Mouse (Mus musculus): ENCODE data around the gene S1pr4.

Gene S1pr4

DNA sequence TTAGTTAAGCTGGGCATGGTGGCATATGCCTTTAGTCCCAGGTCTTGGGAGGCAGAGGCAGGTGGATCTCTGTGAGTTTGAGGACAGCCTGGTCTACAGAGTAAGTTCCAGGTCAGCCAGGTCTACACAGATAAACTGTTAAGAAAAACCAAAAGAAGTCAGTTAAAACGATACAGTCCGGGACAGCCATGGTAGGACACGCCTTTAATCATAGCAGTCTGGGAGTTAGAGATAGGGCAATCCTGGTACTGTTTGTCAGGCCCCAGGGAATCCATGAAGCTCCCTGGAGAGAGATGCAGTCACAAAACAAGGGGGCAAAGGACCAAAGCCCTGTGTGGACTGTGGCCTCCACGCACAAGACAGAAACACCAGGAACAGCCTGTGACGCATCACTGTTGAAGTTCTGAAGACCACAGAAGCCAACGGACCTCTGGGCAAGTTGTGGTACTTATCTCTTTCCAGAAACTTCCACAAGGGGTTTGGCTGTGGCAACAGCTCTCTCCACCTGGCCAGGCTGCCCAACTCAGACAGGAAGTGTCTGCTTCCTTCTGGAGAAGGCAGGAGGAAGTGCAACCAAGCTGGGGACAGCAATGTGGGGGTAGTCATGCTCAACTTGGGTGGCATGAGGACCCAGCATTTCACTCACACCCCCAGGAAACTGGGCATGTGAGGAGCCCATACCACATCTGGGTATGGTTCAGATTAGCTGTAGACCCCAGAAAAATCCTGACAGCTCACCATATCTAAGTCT lies 19.5 kb upstream of the S1pr4 start:
- no peak for DNase-seq (ENCODE audit: low spot score)

DNA sequence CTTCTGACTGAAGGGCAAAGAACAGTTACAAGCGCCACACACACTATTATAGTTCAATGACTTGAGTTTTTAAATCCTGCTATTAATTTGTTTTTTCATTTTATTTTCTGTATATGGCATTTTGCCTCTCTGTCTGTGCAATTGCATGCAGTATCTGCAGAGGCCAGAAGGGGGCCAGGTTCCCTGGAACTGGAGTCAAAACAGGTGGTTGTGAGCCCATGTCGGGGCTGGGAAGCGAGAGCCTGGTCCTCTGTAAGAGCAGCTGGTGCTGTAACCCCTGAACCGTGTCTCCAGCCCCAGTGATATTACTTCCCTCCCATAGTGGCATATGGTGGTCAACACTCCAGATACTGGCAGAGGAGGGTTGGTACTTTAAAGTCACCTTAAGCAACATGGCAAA lies 18.6 kb upstream of the S1pr4 start:
- peak; percentile 81 for DNase-seq (ENCODE audit: low spot score)

DNA sequence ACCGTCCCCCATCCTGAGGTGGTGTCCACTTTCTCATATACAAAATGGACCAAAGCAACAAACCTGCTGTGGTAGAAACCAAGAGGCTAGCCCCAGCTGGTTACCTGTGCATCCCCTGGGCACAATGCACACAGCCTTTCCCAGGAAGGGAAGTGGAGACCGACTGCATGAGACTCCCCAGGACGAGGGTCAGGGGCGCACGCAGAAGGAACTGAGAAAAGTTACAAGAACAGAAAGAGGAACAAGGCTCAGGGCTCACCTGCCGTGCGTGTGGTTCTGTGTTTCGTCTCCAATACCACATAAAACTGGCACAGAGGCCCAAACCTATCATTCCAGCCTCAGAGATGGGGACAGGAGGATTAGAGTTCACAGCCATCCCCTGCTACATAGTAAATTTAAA lies 17.3 kb upstream of the S1pr4 start:
- no peak for DNase-seq (ENCODE audit: low spot score)

DNA sequence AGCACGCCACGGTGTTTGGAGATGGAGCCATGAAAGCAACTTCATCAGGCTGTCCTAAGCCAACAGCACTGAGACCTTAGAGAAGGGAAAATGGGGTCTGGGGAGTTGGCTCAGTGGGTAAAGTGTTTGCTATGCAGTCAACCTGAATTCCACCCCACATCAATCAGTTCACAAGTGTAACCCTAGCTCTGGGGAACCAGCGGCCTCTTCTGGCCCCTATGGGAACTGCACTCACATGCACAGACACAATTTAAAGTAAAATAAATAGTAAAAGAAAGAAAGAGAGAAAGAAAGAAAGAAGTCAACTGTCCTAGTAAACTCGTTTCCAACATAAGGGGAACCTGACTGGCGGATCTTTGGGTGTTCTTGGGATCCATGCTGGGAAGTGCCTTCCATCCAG lies 13.9 kb upstream of the S1pr4 start:
- DNase-seq (ENCODE audit: low spot score) = no peak

DNA sequence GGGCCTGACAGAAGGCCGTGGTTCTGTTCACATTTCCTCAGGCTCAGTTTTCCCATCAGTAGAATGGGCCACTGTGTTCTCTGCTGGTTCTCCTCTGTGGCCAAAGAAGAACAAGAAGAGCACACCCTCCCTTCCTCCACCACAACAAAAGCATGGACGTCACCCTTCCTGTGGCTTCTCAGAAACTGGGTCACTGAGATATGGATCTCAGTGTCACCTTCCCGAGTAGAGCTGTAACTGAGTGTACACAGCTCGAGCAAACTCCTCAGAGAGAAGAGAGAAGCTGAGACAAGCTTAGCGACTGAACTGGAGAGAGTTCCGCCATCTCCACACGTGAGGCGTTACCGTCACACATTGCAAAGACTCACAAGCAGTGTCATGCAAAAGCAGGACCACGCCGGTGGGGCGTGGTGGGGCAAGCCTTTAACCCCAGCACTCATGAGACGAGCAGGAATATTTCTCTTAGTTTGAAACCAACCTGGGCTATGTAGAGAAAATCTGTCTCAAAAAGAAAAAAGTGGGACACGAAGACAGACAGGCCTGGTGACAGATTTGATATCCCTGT lies 10.4 kb upstream of the S1pr4 start:
- DNase-seq (ENCODE audit: low spot score) = no peak

DNA sequence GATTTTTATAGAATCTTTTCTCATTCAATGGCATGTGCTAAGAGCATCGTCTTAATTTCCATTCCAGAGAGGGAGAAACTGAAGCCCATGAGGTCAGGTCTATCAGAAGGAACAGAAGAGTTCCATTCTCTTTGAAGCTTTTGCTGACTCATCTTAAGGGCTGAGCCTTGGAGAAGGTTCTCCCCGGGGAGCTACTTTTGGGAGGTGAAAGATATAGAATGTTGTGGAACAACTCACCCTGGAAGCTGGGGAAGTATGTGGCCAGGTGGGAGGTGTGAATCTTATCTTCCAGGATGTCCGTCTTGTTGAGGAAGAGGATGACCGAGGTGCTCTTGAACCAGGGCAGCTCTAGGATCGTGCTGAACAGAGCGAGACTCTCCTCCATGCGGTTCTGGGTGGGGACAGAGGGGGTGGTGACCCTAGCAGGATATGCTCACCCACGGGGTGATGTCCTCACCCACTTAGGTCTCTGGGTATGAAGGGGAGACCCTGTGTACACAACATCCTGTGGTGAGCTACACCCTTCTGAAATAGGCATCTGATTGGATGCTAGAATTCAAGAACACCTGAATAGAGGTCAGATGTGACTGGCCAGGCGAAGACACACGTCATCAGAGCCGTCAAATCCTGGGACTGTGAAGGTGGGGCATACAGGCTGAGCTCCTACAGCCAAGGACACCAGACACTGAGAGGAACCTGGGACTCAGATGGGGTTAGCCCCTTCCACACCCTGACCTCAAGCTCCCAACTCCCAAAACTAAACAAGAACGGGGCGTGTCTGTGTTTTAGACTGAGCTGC lies 8.0 kb upstream of the S1pr4 start:
- DNase-seq (ENCODE audit: low spot score) = no peak

DNA sequence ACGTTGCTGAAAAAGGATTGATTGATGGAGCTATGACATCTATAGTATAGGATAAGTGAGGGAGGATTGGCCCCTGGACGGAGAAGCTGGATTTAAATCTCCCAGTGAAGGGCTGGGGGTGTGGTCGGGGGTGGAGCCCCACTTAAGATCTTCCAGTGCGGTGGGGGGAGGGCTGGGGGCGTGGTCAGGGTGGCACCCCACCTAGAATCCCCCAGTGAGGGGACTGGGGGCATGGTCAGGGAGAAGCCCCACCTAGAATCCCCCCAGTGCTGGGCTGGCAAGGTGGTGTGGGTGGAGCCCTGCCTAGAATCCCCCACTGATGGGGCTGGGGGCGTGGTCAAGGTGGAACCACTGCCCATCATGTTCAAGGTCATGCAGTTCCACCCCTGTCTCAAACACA lies 7.2 kb upstream of the S1pr4 start:
- DNase-seq (ENCODE audit: low spot score) = no peak

DNA sequence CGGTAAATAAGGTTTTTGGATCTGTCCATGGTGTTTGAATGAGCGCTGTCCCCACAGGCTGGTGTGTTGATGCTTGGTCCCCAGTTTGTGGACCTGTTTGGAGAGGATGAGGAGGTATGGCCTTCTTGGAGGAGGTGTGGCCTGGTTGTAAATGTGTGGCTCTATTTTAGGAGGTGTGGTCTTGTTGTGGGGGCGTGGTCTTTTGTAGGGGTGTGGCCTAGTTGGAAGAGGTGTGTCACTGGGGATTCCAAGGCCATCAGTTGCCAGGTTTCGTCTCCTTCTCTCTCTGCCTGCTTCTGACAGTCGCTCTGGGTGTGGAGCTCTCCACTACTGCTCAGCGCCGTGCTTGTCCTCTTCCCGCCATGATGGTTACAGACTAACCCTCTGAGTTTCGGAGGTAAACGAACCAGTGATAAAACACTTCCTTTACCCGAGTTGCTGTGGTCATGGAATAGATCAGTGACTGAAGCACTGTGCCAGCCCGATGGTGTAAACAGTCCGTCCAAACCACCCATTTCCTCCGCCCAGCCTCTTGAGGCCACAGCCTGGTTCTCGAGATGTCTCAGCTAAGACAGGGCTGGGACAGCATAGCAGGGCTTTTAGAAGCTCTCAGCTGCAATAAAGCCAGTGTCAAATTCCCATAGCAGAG lies 5.2 kb upstream of the S1pr4 start:
- DNase-seq (ENCODE audit: low spot score) = no peak

DNA sequence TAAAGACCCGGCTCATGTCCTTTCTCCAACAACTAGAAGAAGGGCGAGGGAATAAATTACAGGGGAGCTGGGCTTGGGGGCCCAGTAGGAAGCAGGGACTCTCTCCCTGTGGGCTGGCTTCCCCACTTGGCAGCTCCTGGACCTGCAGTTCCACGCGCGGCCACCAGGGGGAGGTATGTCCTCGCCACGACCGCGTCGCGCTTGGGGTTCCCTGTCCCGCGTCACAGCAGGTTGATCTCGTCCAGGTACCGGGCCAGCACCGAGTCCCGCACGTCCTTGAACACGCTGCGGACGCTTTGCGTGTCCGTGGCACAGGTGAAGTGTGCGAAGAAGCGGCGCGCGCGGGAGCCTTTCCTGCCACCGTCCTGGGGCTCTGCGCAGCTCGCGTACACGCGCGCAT lies 2.7 kb upstream of the S1pr4 start:
- DNase-seq (ENCODE audit: low spot score) = peak; percentile 84

DNA sequence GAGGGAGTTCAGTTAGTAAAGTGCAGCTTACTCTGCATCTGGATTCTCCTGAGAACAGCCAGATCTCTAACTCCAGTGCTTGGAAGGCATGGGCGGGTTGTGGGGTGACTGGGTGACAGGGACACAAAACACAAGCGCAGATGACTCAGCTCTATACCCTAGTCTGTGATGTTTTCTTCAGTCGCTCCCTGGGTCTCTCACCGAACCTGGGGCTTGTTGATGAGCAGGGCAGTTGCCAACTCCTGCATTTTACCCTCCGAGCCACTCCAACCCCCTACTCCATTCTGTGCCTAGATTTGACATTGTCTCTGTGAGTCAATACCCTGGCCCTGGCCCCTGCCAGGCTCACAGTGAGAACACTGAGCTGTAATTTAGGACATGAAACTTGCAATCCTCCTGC lies 1.9 kb upstream of the S1pr4 start:
- DNase-seq (ENCODE audit: low spot score) = no peak

DNA sequence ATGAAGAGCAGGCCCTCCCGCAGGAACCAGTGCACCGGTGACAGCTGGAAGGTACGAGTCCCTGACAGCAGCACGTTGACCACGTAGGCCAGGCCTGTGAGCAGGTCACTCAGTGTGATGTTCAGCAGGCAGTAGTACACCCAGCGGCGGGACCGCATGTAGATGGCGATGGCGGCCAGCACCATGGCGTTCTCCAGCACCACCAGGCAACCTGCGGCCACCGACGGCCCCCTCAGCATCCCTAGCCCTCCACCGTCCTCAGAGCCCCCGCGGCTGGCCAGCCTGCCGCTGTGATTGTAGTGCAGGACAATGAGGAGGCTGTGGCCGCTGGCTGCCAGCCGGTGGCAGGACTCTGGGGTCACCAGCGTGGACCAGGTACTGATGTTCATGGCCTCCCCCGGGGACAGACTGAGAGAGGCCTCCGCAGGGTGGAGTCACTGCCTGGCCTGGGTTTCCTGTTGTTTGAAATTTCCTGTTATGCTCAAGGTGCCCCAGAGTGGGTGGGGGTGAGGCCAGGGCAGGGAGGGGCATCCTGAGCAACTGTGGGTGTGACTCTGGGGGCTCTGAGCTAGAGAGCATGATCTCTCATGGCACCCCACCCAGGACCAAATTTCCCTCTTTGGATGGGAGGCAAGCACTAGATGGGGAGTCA lies 556 bp downstream of the S1pr4 start:
- no peak for DNase-seq (ENCODE audit: low spot score)

DNA sequence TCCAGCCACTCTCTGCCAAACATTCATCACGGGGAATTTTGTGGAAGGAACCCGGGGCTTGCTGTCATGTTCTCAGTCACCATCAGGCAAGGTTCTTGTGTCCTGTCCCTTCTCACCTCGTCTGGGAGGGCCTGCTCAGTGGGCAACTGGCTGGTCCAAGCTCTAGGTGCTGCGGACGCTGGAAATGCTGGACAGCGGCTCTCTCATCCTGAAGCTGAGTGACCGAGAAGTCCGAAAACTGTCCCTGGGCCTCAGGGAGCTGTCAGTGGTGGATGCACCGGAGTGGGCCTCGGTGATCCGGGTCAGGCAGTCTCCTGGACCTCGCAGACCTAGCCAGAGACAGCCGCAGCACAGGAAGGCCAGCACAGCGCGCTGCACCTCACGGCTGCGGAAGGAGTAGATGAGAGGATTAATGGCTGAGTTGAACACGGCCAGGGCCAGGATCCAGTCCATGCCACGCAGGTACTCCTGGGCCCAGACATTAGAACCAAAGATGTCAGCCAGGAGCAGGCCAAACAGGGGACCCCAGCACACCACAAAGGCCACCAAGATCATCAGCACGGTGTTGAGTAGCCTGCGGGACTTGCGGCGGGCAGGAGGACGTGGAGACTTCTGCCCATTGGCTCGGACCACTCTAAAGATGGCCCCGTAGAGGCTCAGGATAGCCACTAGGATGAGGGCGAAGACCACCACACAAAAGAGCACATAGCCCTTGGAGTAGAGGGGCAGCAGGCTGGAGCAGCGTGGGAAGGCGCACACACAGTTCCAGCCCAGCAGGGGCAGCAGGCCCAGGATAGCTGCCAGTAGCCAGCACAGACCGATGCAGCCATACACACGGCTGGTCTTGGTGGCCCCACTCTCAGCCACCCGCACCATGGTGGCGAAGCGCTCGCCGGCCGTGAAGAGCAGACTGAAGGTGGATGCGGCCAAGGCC lies 1.3 kb downstream of the S1pr4 start:
- no peak for DNase-seq (ENCODE audit: low spot score)

DNA sequence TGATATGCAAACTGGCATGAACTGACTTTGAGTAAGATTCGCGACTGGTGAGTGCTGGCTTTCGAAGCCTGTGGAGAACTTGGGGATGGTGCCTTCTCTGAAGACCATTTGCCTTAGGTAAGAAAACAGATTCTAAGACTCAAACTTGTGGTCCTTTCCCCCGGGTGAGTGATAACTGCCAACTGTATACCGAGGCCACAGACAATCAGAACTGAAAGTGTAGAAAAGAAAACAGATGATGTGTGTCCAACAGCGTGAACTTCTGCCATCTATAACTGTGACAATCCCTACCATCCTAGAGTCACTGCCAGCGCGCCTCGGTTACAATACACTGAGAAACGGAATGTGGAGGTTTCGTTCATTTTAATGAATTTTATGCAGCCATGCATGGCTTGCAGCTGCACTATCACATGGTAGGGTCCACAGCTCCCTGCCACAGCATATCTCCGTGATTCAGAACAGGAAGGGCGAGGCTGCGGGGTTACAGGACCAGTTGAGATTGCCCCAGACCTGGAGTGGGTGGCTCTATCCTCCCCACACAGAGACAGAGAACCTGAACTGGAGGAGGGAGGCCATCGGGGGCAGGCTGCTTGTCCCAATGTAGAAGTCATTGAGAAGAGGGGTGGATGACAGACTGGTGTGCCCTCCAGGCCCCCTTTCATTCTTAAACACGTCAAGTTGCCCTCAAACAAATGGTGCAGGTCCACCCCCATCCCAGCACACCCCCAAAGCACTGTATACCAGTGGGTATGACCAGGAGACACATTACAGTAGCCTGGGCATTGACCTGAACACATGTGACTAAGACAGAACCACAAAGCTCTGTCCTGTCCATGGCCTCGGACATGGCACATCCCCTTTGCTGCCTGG lies 2.3 kb downstream of the S1pr4 start:
- DNase-seq (ENCODE audit: low spot score) = no peak

DNA sequence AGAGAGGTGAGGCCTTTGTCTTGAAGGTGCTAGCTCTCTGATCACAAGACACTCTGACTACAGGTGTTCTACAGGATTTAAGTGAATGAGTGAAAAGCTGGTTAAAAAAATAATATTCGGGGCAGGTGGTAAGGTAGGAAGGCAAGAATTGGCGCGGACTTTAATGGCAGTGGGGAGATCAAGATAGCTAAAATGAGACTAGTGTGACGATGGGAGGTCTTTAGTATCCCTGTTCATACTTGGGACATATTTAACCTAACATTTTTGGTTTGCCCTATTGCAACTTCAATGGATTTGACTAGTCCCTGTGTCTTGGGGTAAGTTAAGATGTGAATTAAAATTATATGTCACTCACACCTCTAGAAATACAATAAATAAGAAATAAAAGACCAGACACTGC lies 3.0 kb downstream of the S1pr4 start:
- no peak for DNase-seq (ENCODE audit: low spot score)

DNA sequence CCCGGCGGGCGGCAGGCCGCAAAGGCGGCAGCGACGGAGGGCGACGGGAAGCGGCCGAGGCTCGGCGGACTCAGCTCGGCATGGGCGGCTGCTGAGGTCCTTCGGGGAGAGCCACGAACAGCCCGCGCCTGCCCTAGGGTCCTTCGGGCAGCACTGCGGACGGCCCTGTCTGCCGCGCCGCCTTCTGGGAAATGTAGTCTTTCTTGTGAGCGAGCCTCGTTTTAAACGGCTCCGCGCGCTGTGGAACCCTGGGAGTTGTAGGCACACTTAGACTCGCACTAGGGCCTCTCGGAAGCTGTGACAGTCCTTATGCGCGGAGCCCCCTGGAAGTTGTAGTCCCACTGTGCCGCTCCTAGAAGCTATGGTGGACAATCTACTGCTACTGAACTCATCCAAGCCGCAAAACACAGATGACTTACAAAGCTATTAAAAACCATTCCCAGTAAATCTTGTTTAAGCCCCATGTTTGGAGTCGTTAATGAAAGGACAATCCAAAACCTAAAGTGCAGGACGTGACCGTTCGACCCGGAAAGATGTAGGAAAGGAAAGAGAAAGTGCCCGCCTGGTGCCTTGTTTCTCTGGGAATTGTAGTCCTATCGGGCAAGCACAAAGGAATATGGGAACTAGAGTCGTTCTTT lies 3.5 kb downstream of the S1pr4 start, which contains the start of gene Ncln:
Ncln (minus strand) TSS at position 129 of the 638 bp plus-strand sequence.
- peak; percentile 99 for DNase-seq (ENCODE audit: low spot score)

DNA sequence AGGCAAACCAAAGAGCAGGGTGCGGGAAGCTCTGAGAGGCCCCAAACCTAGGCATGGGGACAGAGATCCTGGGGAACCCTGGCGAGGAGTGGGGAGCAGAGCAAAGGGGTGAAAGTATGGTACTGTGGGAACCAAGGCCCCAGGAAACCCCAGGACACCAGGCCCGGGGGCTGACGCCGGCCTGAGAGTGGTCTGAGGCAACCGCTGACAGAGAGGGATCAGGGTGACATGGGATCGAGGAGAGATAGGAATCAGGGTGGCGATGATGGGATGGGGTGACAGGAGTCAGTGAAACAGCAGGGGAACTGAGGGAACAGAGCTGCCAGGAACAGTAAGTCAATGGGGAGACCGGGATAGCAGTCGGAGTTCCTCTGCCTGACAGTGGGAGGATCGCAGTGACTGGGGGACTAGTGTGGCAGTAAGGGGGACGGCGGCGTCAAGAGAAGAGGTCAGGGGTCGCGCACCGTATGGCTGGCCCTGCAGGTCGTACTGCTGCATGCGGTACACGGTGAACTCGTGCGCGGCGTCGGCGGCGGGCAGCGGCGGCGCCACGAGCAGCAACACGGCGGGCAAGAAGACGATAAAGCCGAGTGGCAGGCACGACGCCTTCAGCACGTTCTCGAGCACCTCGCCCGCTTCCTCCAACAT lies 4.2 kb downstream of the S1pr4 start:
- DNase-seq (ENCODE audit: low spot score) = no peak

DNA sequence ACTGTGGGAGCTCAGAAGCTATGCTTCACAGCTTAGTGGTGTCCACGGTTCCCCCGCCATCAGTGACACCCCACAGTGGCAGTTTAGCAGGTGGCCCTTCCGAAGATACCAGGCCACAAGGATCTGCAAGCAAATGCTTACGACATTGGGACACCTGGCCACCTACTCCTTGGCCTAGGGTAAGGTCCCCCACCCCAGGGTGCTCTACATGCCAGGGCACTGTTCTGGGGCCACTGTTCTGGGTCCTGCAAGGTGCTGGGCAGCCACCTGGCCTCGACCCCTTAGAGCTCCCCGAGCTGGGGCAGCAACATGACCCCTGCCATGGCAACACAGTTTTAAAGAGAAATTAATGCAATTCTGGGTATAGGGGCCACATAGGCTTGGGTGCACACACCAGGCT lies 4.8 kb downstream of the S1pr4 start:
- DNase-seq (ENCODE audit: low spot score) = no peak

DNA sequence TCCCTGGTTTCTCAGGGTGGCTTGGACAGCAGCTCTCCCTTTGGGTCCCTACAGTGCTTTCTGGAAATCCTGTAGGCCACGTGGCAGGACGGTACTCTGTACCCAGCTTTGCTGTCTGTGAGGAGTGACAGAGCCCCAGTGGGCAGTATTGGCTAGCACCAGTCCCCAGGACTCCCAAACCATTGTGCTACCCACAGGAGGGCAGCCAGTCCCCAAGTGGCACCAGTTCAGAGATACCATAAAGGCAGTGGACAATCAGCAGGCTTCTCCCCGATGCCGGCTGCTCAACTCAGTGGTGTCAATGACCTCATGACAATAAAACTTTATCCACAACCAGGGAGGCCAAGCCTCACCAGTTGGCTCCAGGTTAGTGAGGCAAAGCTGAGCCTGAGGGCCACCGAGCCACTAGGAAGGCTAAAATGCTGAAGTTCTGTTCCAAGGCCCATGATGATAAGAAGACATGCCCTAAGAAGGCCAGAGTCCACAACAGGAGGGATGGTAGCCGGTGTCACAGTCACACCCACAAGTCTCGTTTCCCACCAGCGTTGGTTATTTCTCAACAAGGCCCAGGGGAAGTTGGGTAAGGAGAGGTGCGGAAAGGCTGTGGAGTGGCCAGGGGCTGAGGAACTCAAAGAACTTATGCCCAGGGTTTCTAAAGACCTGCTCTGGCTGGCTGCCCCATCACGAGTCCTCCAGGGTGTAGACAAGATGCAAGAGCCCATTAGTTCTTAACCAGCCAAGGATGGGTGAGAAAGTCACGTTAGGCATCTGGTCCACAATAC lies 5.5 kb downstream of the S1pr4 start:
- no peak for DNase-seq (ENCODE audit: low spot score)

Data from embryo, embryonic 10.5 days (tissue).